Mouse (Mus musculus): ENCODE measurements around the gene Nono.

Nono gene

GRCm38 (mm10) chrX:101486487-101487152, 57.5 kb downstream of the Nono start:
- DNase-seq: peak; percentile 43

Measured in lung, postnatal 36 days (tissue).